Mouse (Mus musculus) embryonic fibroblast, embryonic 13.5 days (primary cell): Measurements from ENCODE around the gene Stat5a. TPM values are rescaled to one million over a fixed set of nuclear protein-coding genes. Genes with fewer than 3 reads are reported as not detected.

Source experiments
- H3K27ac ChIP-seq: 2 replicates; pipeline ENCODE4 v1.5.1; 2012; ENCODE audit warnings: low read length, control low read depth, inconsistent platforms; ENCODE audit not compliant: insufficient read depth
- H3K4me1 ChIP-seq: 2 replicates; pipeline ENCODE4 v1.6.1; 2011; ENCODE audit warnings: low read length; ENCODE audit not compliant: control insufficient read depth, insufficient read depth
- H3K4me3 ChIP-seq: 2 replicates; pipeline ENCODE4 v1.5.1; 2011; ENCODE audit warnings: mild to moderate bottlenecking, control low read depth, low read length; ENCODE audit not compliant: insufficient read depth
- CTCF ChIP-seq: IDR thresholded peaks from 2 replicates; pipeline ENCODE4 v1.5.1; 2011; ENCODE audit warnings: mild to moderate bottlenecking, control low read depth, low read length, moderate library complexity, borderline replicate concordance; ENCODE audit not compliant: insufficient read depth
- POLR2A ChIP-seq: IDR thresholded peaks from 2 replicates; pipeline ENCODE4 v1.6.1; 2011; ENCODE audit warnings: low read depth, mild to moderate bottlenecking, control low read depth, low read length, moderate library complexity
- polyA plus RNA-seq: library from polyadenylated mRNA; stranded (reverse); fragments of >200 nt; gene quantifications from 2 replicates; pipeline ENCODE4 v1.2.4, GENCODE M21; 2011; ENCODE audit warnings: low read depth; ENCODE audit not compliant: missing spikeins, insufficient read length

The Stat5a gene
- polyA plus RNA-seq, 1 experiment: 12.4 TPM

GRCm38 (mm10) chr11:100927386-100927785 is 68.2 kb downstream of the Stat5a start:
- TF ChIP-seq CTCF (no peak), POLR2A (no peak)
- Histone ChIP-seq H3K27ac (no peak overlapping the region), H3K4me1 (no peaks in the 10 kb centered on the region), H3K4me3 (no peak overlapping the region)

DNA sequence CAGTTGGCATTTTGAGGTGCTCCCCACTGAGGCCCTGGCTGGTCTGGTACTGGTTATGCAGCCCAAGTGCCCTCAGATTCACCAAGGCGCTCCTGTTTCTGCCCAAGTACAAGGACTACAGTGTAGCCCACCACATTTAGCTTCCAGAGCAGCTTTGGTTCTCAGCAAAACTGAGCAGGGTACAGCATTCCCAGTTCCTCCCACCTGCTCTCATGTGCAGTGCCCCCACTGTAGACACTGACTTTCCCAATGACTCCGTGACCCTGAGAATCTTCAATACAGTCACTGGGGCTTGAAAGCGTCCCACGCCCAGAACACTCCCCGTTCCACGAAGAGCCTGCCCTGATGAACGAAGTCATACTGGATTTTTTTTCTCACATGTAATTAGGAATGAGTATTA is 71.5 kb downstream of the Stat5a start:
- H3K4me1 ChIP-seq: peaks cover 6% of the 10 kb centered on the region
- H3K27ac ChIP-seq: no peak overlapping the region
- TF ChIP-seq POLR2A (no peak), CTCF (no peak)
- no peak overlapping the region for H3K4me3 ChIP-seq

DNA sequence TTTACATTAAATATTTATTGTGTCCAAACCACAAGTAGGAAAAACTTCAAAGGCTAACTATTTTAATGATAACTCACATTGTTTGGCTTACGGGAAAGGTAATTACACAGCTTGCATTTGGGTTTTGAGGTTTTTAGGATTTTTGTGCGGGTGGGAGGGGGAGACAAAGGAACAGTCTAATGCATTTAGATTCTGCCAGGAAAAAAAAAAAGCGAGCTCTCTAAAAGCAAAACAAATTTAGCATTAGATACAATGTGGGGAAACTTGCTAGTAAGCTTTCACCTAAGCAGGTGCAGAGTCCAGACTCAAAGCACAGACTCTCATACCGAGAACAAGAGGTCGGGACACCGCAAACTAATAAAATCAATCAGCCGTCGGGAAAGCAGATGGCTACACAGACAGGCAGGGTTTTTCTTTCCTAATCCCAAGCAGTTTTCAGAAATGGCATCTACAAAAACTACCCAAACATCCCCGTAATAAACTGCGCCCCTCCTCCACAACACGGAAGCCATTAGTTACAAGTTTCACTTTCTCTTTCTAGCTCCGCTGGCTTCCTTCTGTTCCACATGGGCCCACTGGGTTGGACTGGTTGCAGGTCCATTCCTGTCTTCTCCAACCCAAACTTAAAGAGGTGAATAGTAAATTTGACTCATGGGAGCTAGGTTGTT is 72.2 kb downstream of the Stat5a start:
- H3K4me3 ChIP-seq: no peak overlapping the region
- TF ChIP-seq POLR2A: no peak
- no peak overlapping the region; the same call in 1 of the 2 replicates for H3K27ac ChIP-seq

More for the DNA sequence above, 72.2 kb downstream of the Stat5a start:
- peaks cover 6% of the 10 kb centered on the region for H3K4me1 ChIP-seq

Other genes with a start within 250 kb of the Stat5a start
- gene Nkiras2, start 240.1 kb upstream of the Stat5a start, polyA plus RNA-seq: 29.2 and 29.9 TPM in 2 replicates
- gene Dnajc7, start 239.2 kb upstream of the Stat5a start, polyA plus RNA-seq: 214 and 225 TPM in 2 replicates
- 1.1 TPM in 1 of 2 replicates, not detected in the other for gene Zfp385c, start 166.9 kb upstream of the Stat5a start, polyA plus RNA-seq
- 3.5 and 7.8 TPM in 2 replicates for gene Dhx58, start 155.1 kb upstream of the Stat5a start, polyA plus RNA-seq
- gene Kat2a, start 146.9 kb upstream of the Stat5a start, polyA plus RNA-seq: 31.1 and 34.1 TPM in 2 replicates
- not detected in 2 replicates for gene Hspb9, start 145.5 kb upstream of the Stat5a start, polyA plus RNA-seq
- gene Rab5c, start 121.1 kb upstream of the Stat5a start, polyA plus RNA-seq: 163 and 168 TPM in 2 replicates
- gene Kcnh4, start 99.4 kb upstream of the Stat5a start, polyA plus RNA-seq: not detected in 2 replicates
- gene Hcrt, start 96.4 kb upstream of the Stat5a start, polyA plus RNA-seq: not detected in 2 replicates
- 8.6 and 12.8 TPM in 2 replicates for gene Ghdc, start 88.4 kb upstream of the Stat5a start, polyA plus RNA-seq
- 13.3 and 13.7 TPM in 2 replicates for gene Stat5b, start 8.6 kb upstream of the Stat5a start, polyA plus RNA-seq
- 122 and 158 TPM in 2 replicates for gene Stat3, start 80.2 kb downstream of the Stat5a start, polyA plus RNA-seq
- 387 and 486 TPM in 2 replicates for gene Cavin1, start 111.5 kb downstream of the Stat5a start, polyA plus RNA-seq
- 43.7 and 50.7 TPM in 2 replicates for gene Atp6v0a1, start 150.1 kb downstream of the Stat5a start, polyA plus RNA-seq
- 21.8 and 24.9 TPM in 2 replicates for gene Naglu, start 210.7 kb downstream of the Stat5a start, polyA plus RNA-seq
- 1.2 and 5.2 TPM in 2 replicates for gene Hsd17b1, start 219.1 kb downstream of the Stat5a start, polyA plus RNA-seq
- gene Coasy, start 223.2 kb downstream of the Stat5a start, polyA plus RNA-seq: 14.9 and 15.0 TPM in 2 replicates
- gene Mlx, start 227.9 kb downstream of the Stat5a start, polyA plus RNA-seq: 29.9 and 30.1 TPM in 2 replicates
- gene Psmc3ip, start 236.1 kb downstream of the Stat5a start, polyA plus RNA-seq: 10.3 and 12.9 TPM in 2 replicates